Mouse (Mus musculus) myocyte (in vitro differentiated cells): ENCODE measurements around the gene Olfr492.

Experiments
- CEBPB ChIP-seq: IDR thresholded peaks from 2 replicates; pipeline ENCODE4 v1.6.1; 2011; ENCODE audit warnings: mild to moderate bottlenecking, moderate library complexity; ENCODE audit not compliant: poor library complexity, insufficient read depth, severe bottlenecking
- E2F4 ChIP-seq: IDR thresholded peaks from one replicate; pipeline ENCODE4 v1.6.1; 2011; ENCODE audit warnings: mild to moderate bottlenecking, control low read depth, moderate library complexity; ENCODE audit not compliant: insufficient read depth
- MAX ChIP-seq: IDR thresholded peaks from one replicate; pipeline ENCODE4 v1.6.1; 2011; ENCODE audit warnings: low read depth, mild to moderate bottlenecking, control low read depth
- MYOD1 ChIP-seq, 3 experiments: IDR thresholded peaks; one replicate each; pipeline ENCODE4 v1.6.1; 2011; ENCODE audit warnings: control low read depth in 2 of 3, low read depth in 2 of 3, mild to moderate bottlenecking in 2 of 3, moderate library complexity in 1 of 3; ENCODE audit not compliant: insufficient read length in 2 of 3, control insufficient read depth in 1 of 3
- MYOG ChIP-seq, 3 experiments: IDR thresholded peaks; one replicate each; pipeline ENCODE4 v1.6.1; 2011; ENCODE audit warnings: control low read depth in 2 of 3, low read depth in 2 of 3, mild to moderate bottlenecking in 2 of 3; ENCODE audit not compliant: insufficient read length in 2 of 3, control insufficient read depth in 1 of 3, insufficient read depth in 1 of 3
- POLR2A ChIP-seq: IDR thresholded peaks from one replicate; pipeline ENCODE4 v1.6.1; 2011; ENCODE audit warnings: low read depth, mild to moderate bottlenecking, control low read depth, moderate library complexity; ENCODE audit not compliant: insufficient read length
- POLR2AphosphoS2 ChIP-seq: IDR thresholded peaks from one replicate; pipeline ENCODE4 v1.6.1; 2011; ENCODE audit warnings: low read depth, control low read depth; ENCODE audit not compliant: insufficient read length
- USF1 ChIP-seq: IDR thresholded peaks from one replicate; pipeline ENCODE4 v1.6.1; 2011; ENCODE audit warnings: low read depth, mild to moderate bottlenecking, control low read depth, moderate library complexity

DNA sequence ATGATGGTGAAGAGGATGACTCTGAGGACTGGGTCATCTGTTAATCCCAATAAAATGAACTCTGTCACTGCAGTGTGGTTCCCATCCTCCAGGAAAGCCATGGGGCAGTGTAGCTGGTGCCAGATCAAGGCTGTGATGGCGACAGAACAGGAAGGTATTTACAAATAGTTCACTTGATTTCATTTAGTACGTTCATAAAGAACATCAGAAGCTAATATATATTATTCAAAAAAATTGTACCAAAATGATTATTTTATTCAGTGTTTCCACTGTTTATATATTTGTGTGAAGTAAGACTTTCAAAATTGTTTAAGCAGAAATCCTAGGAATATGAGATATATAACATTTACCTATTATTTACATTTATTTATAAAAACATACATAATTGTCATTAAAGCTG, at the start of gene Olfr492:
- no peak for TF ChIP-seq MYOD1 (IDR thresholded peaks at IDR 0.05; ENCODE audit: control insufficient read depth in 1 of 3, insufficient read length in 2 of 3, low read depth in 2 of 3)
- TF ChIP-seq POLR2A, result no peak
- no peak for TF ChIP-seq POLR2AphosphoS2
- no peak for TF ChIP-seq E2F4
- no peak for TF ChIP-seq MAX
- TF ChIP-seq USF1, result no peak
- no peak for TF ChIP-seq MYOG (IDR thresholded peaks at IDR 0.05; ENCODE audit: control insufficient read depth in 1 of 3, insufficient read depth in 1 of 3, insufficient read length in 2 of 3, low read depth in 2 of 3)
- TF ChIP-seq CEBPB, result no peak
